Mouse (Mus musculus) forebrain, embryonic 11.5 days (tissue): ENCODE results near the gene Prdm1. TPM values are rescaled to one million over a fixed set of nuclear protein-coding genes. Genes with fewer than 3 reads are reported as not detected.

Source experiments
- ATAC-seq: fragments of 200-750 bp; cut with Nextera tagmentation; replicated peaks from 2 replicates; pipeline ENCODE4 v1.8.0; 2017; ENCODE audit warnings: moderate TSS enrichment; ENCODE audit not compliant: low FRiP score
- DNase-seq: peaks from one replicate; pipeline ENCODE4 v3.0.0-alpha.2; 2017; ENCODE audit warnings: low spot score
- H3K27ac ChIP-seq: fragments of 300-500 bp; sonication (generic); 2 replicates; pipeline ENCODE4 v1.5.1; 2014; ENCODE audit warnings: low read depth, low read length
- H3K27me3 ChIP-seq: fragments of 300-500 bp; sonication (generic); 2 replicates; pipeline ENCODE4 v1.6.1; 2014; ENCODE audit warnings: mild to moderate bottlenecking, low read length, mixed read lengths; ENCODE audit not compliant: control insufficient read depth, insufficient read depth
- H3K36me3 ChIP-seq: fragments of 300-500 bp; sonication (generic); 2 replicates; pipeline ENCODE4 v1.6.1; 2014; ENCODE audit warnings: mild to moderate bottlenecking, low read length, moderate library complexity, mixed read lengths; ENCODE audit not compliant: control insufficient read depth, insufficient read depth
- H3K4me1 ChIP-seq: fragments of 300-500 bp; sonication (generic); replicated peaks from 2 replicates; pipeline ENCODE4 v1.6.1; 2014; ENCODE audit warnings: low read length, mixed read lengths; ENCODE audit not compliant: control insufficient read depth, insufficient read depth
- H3K4me2 ChIP-seq: fragments of 300-500 bp; sonication (generic); 2 replicates; pipeline ENCODE4 v1.6.1; 2014; ENCODE audit warnings: low read depth, mild to moderate bottlenecking, low read length, moderate library complexity, mixed read lengths; ENCODE audit not compliant: severe bottlenecking
- H3K4me3 ChIP-seq: fragments of 300-500 bp; sonication (generic); 2 replicates; pipeline ENCODE4 v1.5.1; 2014; ENCODE audit warnings: low read depth, low read length
- H3K9ac ChIP-seq: fragments of 300-500 bp; sonication (generic); 2 replicates; pipeline ENCODE4 v1.6.1; 2014; ENCODE audit warnings: low read length
- H3K9me3 ChIP-seq: fragments of 300-500 bp; sonication (generic); 2 replicates; pipeline ENCODE4 v1.6.1; 2016; ENCODE audit warnings: low read length, mixed read lengths; ENCODE audit not compliant: control insufficient read depth
- WGBS: fragments of 180-500 bp; shearing (Covaris S2); extraction: QIAGEN DNeasy Blood & Tissue Kit; methylation state at CpG from one replicate; pipeline ENCODE4 v1.1.7; 2014; 5-methylcytosine and 5-hydroxymethylcytosine counted together
- polyA plus RNA-seq: library from polyadenylated mRNA; unstranded; fragments of >200 nt; fragmentation: Nextera tagmentation; extraction: Ambion mirVana; gene quantifications from 2 replicates; pipeline ENCODE4 v1.2.1, GENCODE M21; 2014

Gene Prdm1
- 0.77 and 1.5 TPM in 2 replicates for polyA plus RNA-seq

- WGBS = 1% methylated on average over 25 of the region's 25 CpGs
Observed at GRCm38 (mm10) chr10:44528291-44529082, at the start of gene Prdm1. Gene Prdm1, minus strand, starts transcription at chr10:44528501.

GRCm38 (mm10) chr10:44565971-44566370 lies 37.7 kb upstream of the Prdm1 start:
- Histone ChIP-seq H3K36me3 (no peaks in the 10 kb centered on the region), H3K4me3 (no peak overlapping the region), H3K27me3 (no peaks in the 10 kb centered on the region), H3K4me1 (no peaks in the 10 kb centered on the region), H3K9ac (no peak overlapping the region), H3K4me2 (no peak overlapping the region), H3K9me3 (no peaks in the 10 kb centered on the region), H3K27ac (no peak overlapping the region)
- WGBS = 83% methylated on average over 3 of the region's 3 CpGs
- DNase-seq = no peak
- ATAC-seq = no peak

More at GRCm38 (mm10) chr10:44528291-44529082, at the start of gene Prdm1:
- H3K9ac ChIP-seq = peak within 1 kb of the TSS; percentile 47; the same call in 1 of the 2 replicates
- H3K4me1 ChIP-seq = peaks cover 17% of the 10 kb centered on the region
- no peaks in the 10 kb centered on the region for H3K9me3 ChIP-seq
- no peaks in the 10 kb centered on the region for H3K36me3 ChIP-seq
- peaks cover 37% of the 10 kb centered on the region for H3K27me3 ChIP-seq
- peak within 1 kb of the TSS; percentile 50 for H3K4me3 ChIP-seq
- H3K27ac ChIP-seq = no peak within 1 kb of the TSS
- no peak for DNase-seq
- H3K4me2 ChIP-seq = peak within 1 kb of the TSS; percentile 79
- no peak for ATAC-seq

- no peaks in the 10 kb centered on the region for H3K36me3 ChIP-seq
- H3K4me2 ChIP-seq = no peak overlapping the region
- H3K4me3 ChIP-seq = no peak overlapping the region
- H3K9ac ChIP-seq = no peak overlapping the region
- no peak overlapping the region for H3K27ac ChIP-seq
- H3K27me3 ChIP-seq = no peaks in the 10 kb centered on the region
- DNase-seq (no peak), ATAC-seq (no peak)
- WGBS = 88% methylated on average over 2 of the region's 2 CpGs
- no peaks in the 10 kb centered on the region for H3K9me3 ChIP-seq
- H3K4me1 ChIP-seq = no peaks in the 10 kb centered on the region
Observed at GRCm38 (mm10) chr10:44565109-44565508, 36.8 kb upstream of the Prdm1 start.

- Histone ChIP-seq H3K4me3 (no peak overlapping the region), H3K4me1 (no peaks in the 10 kb centered on the region), H3K9me3 (no peaks in the 10 kb centered on the region), H3K27me3 (no peaks in the 10 kb centered on the region), H3K27ac (no peak overlapping the region), H3K9ac (no peak overlapping the region), H3K4me2 (no peak overlapping the region), H3K36me3 (no peaks in the 10 kb centered on the region)
- DNase-seq (no peak), ATAC-seq (no peak)
- 89% methylated on average over 4 of the region's 4 CpGs for WGBS
Observed at GRCm38 (mm10) chr10:44556845-44557244, 28.5 kb upstream of the Prdm1 start.

GRCm38 (mm10) chr10:44555317-44555716 lies 27.0 kb upstream of the Prdm1 start:
- DNase-seq = no peak
- Histone ChIP-seq H3K27ac (no peak overlapping the region), H3K9me3 (no peaks in the 10 kb centered on the region), H3K4me2 (no peak overlapping the region), H3K9ac (no peak overlapping the region), H3K4me3 (no peak overlapping the region), H3K27me3 (no peaks in the 10 kb centered on the region), H3K36me3 (no peaks in the 10 kb centered on the region), H3K4me1 (no peaks in the 10 kb centered on the region)
- WGBS = 79% methylated on average over 2 of the region's 2 CpGs
- no peak for ATAC-seq

- 69% methylated on average over 1 of the region's 1 CpGs for WGBS
- H3K27me3 ChIP-seq = no peaks in the 10 kb centered on the region
Observed at GRCm38 (mm10) chr10:44553648-44554047, 25.3 kb upstream of the Prdm1 start.

GRCm38 (mm10) chr10:44539033-44539578 lies 10.8 kb upstream of the Prdm1 start:
- Histone ChIP-seq H3K9me3 (no peaks in the 10 kb centered on the region), H3K4me2 (no peak overlapping the region), H3K27ac (no peak overlapping the region), H3K36me3 (no peaks in the 10 kb centered on the region), H3K4me1 (no peaks in the 10 kb centered on the region), H3K4me3 (no peak overlapping the region), H3K27me3 (peaks cover 8% of the 10 kb centered on the region; the same call in 1 of the 2 replicates), H3K9ac (no peak overlapping the region)
- ATAC-seq = no peak
- WGBS = 10% methylated on average over 14 of the region's 14 CpGs
- no peak for DNase-seq

More at GRCm38 (mm10) chr10:44553648-44554047, 25.3 kb upstream of the Prdm1 start:
- H3K4me3 ChIP-seq = no peak overlapping the region
- ATAC-seq (no peak), DNase-seq (no peak)
- no peak overlapping the region for H3K27ac ChIP-seq
- no peaks in the 10 kb centered on the region for H3K9me3 ChIP-seq
- H3K36me3 ChIP-seq = no peaks in the 10 kb centered on the region
- H3K4me1 ChIP-seq = no peaks in the 10 kb centered on the region
- H3K4me2 ChIP-seq = no peak overlapping the region
- no peak overlapping the region for H3K9ac ChIP-seq

GRCm38 (mm10) chr10:44538137-44538536 lies 9.8 kb upstream of the Prdm1 start:
- no peak overlapping the region for H3K4me3 ChIP-seq
- H3K9ac ChIP-seq = no peak overlapping the region
- no peaks in the 10 kb centered on the region for H3K4me1 ChIP-seq
- no peaks in the 10 kb centered on the region for H3K9me3 ChIP-seq
- no peaks in the 10 kb centered on the region for H3K36me3 ChIP-seq
- H3K27me3 ChIP-seq = peaks cover 8% of the 10 kb centered on the region; the same call in 1 of the 2 replicates
- no peak overlapping the region for H3K27ac ChIP-seq
- no peak for ATAC-seq
- DNase-seq = no peak
- H3K4me2 ChIP-seq = no peak overlapping the region
- WGBS = 63% methylated on average over 6 of the region's 6 CpGs

- no peaks in the 10 kb centered on the region for H3K9me3 ChIP-seq
- H3K27ac ChIP-seq = no peak overlapping the region
- no peak for ATAC-seq
Observed at GRCm38 (mm10) chr10:44530067-44530360, 1.7 kb upstream of the Prdm1 start.

More at GRCm38 (mm10) chr10:44530067-44530360, 1.7 kb upstream of the Prdm1 start:
- under 1% methylated on average over 5 of the region's 5 CpGs for WGBS
- DNase-seq = no peak
- Histone ChIP-seq H3K4me3 (peak overlapping the region; percentile 50), H3K9ac (peak overlapping the region; percentile 47; the same call in 1 of the 2 replicates), H3K27me3 (peaks cover 39% of the 10 kb centered on the region), H3K36me3 (no peaks in the 10 kb centered on the region), H3K4me2 (peak overlapping the region; percentile 79), H3K4me1 (peaks cover 17% of the 10 kb centered on the region)
